Mouse (Mus musculus) mouse embryonic stem cell (cell line): ENCODE results near the gene Cobl.

Source experiments
- in situ Hi-C, 2 experiments: fragments of 300-500 bp; cut with MboI; formaldehyde crosslinking; loops; 1 replicate in 1 of 2; 3 replicates in 1 of 2; pipeline ENCODE4 v1.14.3; 2019 to 2020; ENCODE audit warnings: low sequenced_read_pairs in 2 of 2, low pct_unique_long_range_greater_than_20kb in 1 of 2, mixed read lengths in 1 of 2; ENCODE audit not compliant: unreplicated experiment in 1 of 2

Gene Cobl

DNA sequence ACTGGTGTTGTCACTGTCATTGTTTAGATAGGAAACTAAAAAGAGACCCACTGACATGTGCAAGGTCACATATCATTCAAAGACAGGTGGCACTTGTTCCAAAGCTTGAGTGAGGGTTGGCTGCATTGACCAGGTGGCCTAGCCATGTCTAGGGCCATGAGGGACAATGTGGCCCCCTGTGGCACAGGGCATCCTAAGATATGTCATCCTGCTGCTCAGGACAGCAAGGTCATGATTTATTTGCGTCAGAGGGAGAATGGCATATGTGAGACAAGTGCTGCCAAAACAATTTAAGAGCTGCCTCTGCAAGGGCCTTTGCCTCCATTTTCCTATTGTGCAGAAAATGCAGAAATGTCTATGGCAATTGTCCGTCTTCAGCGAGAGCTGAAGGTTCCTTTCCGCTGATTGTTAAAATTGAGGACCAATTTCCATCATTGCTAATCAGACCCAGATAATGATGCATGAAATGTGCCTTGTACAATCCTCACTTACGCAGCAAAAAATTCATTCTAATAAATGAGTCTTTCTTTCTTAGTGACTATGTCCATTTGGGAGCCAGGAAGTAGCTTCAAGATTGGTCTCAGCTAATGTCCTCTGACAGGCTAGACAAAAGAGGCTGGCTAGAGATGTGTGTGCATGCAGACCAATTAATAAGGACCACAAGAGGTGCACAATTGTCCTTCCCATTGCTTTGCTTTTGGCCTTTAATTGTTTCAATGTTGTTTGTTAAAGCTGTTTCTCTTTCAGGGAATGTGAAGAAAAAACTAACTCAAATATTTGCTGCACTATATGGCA is 207.2 kb downstream of the Cobl start:
- in situ Hi-C loops, result no loop called here

DNA sequence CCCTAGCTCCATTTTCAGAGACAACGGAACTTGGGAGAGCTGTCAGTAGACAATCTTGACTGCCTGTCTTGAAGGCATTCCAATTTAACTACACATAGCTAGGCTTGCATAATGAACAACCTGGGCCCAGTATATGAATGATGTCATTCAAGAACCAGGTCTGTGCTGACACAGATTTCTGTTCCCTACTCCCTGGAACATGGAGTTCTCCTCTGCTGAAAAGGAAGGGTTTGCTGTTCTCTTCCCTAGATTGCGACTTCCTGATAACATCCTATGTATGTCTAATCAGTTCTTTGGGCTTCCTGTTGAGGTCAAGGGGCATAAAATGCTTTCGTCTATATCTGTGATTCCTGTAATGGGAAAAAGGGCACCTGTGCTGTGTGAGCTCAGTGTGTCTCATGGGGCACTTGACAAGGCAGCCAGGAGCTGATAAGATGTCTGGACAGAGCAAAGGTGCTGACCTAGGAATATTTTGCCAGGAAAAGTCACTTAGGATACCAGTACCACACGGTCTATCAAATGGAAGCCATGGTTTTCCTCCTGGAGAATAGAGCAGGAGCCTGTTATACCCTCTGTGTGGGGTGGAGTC is 219.3 kb downstream of the Cobl start:
- in situ Hi-C loops, result loop anchor here in 1 of 2 experiments (25.0 kb wide), 1 partner anchor 292 kb away; no protein-coding TSS in a partner anchor

DNA sequence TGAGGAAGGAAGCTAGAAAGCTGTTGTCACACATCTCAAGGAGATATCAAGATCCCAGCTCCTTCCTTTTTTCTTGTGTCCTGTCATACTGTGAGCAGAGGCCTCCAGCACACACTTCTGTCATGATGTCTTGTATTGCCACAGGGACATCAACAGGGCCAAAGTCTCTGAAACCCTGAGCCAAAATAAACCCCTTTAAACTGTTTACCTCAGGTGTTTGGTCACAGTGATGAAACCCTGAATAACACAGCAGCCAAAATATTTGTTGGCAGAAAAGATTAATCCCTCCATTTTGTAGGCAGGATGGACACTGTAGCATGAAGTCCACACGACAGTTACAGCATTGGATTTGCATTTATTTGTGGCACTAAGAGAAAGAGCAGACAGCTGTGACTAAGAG is 228.4 kb downstream of the Cobl start:
- in situ Hi-C loops, result loop anchor here in 1 of 2 experiments (25.0 kb wide), 1 partner anchor 301 kb away; no protein-coding TSS in a partner anchor

DNA sequence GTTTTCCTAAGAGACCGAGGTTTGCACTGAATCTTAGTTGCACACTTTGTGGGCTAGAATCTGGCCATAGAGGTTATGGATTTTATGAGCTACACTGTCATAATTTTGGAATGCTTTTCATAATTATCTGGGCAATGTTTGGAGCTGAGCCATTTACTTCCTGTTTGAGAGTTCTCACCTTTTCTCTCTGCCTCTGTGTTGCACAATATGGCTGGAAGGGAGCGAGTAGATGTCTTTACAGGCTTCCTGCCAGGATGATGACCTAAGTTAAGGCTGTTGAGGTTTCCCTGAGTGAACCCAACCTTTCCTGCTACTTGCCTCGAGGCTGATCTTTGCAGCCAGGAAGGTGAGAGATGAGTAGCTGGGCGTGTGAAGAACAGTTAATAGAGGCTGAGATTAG is 229.9 kb downstream of the Cobl start:
- in situ Hi-C loops, result loop anchor here in 1 of 2 experiments (25.0 kb wide), 1 partner anchor 302 kb away; no protein-coding TSS in a partner anchor

DNA sequence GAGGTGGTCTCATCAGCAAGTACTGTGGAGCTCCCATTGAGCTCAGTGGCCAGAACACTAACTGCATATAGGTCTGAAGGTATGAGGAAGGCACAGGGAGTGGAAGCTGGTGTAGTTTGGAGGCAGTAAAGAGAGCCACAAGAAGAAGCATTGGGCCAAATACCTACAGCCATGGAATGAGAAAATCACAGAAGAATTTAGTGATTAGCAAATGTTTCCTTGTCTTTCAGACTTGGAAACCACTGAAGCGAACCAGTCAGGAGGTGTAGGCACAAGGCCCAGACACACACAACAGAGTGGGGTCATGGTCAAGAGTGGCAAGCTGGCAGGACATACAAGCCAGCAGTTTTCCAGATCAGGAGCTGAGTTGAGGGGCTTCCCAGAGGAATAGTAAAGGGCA is 230.6 kb downstream of the Cobl start:
- in situ Hi-C loops, result loop anchor here in 1 of 2 experiments (25.0 kb wide), 1 partner anchor 303 kb away; no protein-coding TSS in a partner anchor

DNA sequence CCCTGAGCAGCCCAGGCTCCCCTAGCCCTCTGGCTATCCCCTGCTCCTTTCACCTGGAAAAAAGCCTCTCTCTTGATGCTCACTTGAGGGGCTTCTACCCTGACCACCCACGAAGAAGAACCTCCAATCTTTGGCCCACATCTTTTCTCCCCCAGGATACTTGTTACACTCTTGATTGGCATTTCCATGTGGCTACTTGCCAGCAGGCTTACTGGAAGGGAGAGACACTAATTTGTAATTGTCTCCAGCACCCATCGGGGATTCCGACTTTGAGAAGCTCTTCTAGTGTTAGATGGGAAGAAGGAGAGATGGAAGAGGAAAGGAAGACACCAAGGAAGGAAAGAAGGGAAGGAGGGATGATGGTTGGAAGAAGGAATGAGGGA is 232.0 kb downstream of the Cobl start:
- in situ Hi-C loops, result loop anchor here in 1 of 2 experiments (25.0 kb wide), 1 partner anchor 305 kb away; no protein-coding TSS in a partner anchor

DNA sequence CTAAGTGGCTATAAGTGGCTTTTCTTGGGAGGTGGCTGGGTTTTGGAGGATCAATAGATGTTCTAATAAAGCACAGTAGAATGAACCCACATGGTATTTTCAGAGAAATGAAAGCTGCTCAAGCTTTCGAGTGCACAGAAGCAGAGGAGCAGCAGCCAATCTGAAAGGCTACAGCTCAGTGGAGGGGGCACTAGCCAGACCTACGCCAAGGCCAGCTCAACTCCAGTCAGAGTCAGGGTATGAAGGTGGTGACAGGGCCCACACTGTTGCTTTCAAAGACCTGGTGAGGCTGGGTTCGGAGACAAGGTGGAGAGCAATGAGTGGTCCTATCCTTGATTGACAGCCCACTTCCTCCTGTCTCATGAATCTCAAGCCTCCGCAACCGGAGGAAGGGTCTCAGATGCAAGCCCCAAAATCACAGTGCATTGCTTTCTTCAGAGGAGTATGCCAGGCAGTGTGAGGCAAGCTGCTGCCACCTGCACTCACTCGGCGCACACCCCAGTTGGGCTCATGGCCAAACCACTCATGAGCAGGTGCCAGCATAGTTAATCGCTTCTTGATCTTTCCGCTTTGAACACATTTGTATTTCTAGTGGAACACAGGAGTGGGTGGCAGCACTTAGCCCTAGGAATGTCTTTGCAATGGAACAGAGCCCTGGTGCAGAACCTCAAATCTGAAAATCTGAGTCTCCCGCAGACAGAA is 232.6 kb downstream of the Cobl start:
- in situ Hi-C loops, result loop anchor here in 1 of 2 experiments (25.0 kb wide), 1 partner anchor 305 kb away; no protein-coding TSS in a partner anchor

DNA sequence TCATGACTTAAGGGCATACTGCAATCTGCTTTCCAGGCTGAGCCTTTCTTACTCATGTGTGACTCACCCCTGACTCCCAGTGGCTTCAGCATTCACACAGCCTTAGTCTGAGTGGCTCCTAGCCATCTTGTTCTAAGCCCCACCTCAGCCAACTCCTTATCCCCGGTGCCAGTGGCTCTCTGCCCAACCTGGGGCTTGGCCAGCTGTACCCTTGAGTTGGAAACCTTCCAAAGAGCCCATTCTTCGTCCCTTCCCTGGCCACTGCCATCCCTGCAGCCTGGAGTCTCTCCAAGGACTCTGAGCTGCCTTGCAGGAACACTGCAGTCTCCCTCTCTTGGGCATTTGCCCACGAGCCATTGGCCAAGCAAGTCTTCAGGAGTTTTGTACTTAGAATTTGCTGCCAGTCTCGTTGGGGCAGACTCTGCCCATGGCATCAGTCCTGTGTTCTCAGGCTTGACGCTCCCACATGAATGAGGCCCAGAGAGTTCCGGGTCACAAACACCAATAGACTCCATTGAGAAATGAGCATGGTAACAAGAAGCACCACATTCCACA is 233.2 kb downstream of the Cobl start:
- in situ Hi-C loops, result loop anchor here in 1 of 2 experiments (25.0 kb wide), 1 partner anchor 306 kb away; no protein-coding TSS in a partner anchor

DNA sequence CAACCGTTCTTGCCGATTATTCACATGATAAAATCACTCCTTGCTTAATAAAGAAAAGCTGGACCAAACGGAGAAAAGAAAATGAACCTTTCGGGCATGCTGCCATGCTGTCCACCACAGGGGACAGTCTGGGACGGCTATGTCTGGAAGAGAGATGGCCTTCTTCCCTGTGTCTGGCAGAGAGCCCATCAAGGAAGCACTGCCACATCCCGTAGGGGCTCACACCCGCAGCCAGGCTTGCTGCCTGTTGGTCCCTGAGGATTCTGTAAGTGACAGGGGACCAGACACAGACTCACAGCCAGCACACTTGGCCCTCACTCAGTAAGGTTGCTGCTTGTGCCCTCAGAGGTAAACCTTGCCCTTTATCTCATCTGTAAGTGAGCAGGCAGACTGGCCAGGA is 235.3 kb downstream of the Cobl start:
- in situ Hi-C loops, result loop anchor here in 1 of 2 experiments (25.0 kb wide), 1 partner anchor 308 kb away; no protein-coding TSS in a partner anchor

DNA sequence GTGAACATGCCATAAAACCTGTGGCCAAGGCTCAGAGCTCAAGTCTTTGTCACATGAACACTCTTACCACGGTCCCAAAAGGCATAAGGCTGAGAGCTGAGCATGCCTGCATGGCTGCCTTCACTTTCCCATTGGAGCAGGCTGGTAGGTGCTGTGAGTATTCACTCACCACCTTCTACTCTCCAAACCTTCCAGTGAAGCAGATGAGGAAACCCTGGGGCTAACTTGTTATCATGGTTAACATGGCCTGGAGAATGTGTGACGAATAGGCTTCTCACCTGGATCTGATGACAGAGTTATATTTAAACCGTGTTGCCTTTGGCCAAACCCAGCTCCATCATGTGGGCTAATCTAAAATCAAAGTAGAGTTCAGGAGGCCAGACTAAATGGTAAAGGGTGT is 237.4 kb downstream of the Cobl start:
- in situ Hi-C loops, result loop anchor here in 1 of 2 experiments (25.0 kb wide), 1 partner anchor 310 kb away; no protein-coding TSS in a partner anchor

DNA sequence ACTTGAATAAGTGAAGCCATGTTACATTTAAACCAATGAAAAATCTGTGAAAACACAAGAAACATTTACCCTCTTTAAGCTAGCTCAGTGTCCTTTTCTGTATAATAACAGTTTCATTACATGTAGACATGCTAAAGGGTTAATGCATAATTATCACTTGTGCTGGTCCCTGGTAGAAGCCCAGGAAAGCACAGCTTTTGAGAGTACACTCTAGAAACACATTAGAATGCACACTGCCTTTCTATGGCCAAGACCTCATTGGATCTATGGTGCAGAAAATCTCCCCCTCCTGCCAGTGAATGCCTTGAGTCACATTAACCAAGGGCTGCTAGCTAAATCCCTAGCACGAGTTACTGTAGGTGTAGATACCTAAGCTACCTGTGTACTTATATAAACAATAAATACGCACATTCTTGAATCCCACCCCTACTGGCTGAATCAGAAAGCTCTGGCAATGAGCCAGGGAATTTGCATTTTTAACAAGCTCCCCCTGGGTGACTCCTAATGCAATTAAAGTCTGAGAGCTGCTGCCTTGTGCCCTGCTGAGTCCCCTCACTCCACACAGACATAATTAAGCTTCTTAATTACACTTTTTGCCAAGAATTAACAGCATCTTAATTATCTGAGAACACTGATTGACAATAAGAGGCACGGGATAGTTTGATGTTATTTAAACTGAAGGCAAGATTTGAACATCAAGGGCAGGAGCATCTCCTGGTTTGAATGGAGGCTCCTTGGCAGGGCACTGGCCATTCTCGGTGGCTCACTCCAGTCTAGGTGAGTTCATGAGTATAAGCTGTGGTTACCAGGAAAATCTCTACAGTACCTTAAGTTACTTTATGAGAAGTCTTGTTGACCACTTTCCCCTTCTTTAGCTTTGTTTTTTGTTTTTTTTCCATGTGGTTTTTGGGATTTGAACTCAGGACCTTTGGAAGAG is 244.9 kb downstream of the Cobl start:
- in situ Hi-C loops, result no loop called here

DNA sequence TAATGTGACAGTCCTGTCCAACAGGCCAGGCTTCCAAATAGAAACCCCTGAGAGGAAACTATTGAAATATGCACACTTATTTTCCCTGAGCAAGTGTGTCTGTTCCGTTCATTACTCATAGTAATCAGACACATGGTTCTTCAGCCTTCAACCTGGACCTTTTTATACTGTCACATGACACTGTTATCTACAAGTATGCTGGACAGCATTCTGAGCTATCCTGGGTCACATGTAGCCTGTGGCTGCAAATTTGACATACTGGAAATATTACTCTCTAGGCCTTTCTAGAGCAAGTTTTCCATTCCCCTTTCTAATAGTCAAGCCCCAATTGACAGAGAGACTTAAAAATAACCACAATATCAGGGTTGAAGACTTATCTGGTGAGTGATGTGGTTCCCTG is 247.9 kb downstream of the Cobl start:
- in situ Hi-C loops, result no loop called here

DNA sequence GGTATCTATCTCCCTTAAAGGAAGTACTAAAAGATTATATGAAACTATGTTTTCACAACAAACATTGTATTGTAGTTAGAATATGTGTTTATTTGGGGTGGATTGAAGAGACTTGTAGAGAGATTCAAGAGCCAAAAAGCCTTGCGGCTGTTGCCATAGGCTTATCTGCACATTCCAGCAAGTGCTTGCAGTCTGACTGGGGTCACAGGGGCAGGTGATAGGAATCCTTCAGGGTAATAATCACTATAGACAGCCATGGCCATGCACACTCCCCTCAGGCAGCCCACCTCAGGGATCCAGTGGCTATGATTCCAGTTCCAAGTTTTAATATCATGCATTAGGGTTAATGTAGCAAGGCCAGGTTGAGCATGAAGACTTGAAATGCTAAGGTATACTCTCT is 249.2 kb downstream of the Cobl start:
- in situ Hi-C loops, result no loop called here

DNA sequence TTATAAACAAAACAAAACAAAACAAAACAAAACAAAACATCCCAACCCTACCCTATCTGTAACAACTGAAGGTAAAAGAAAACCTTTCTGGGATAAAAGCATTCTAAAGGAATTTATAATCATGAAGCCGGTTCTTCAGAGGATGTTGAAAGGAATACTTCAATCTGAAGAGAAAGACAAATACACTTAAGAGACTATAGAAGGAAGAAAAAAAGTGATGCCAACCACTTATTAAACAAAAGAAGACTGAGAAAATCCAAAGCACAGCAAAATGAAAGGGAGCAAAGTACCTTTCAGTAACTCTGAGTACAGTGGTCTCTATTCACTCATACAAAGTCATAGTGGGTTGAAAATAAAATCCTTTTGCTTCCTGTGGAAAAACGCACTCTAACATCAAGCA is 256.2 kb downstream of the Cobl start:
- in situ Hi-C loops, result no loop called here

DNA sequence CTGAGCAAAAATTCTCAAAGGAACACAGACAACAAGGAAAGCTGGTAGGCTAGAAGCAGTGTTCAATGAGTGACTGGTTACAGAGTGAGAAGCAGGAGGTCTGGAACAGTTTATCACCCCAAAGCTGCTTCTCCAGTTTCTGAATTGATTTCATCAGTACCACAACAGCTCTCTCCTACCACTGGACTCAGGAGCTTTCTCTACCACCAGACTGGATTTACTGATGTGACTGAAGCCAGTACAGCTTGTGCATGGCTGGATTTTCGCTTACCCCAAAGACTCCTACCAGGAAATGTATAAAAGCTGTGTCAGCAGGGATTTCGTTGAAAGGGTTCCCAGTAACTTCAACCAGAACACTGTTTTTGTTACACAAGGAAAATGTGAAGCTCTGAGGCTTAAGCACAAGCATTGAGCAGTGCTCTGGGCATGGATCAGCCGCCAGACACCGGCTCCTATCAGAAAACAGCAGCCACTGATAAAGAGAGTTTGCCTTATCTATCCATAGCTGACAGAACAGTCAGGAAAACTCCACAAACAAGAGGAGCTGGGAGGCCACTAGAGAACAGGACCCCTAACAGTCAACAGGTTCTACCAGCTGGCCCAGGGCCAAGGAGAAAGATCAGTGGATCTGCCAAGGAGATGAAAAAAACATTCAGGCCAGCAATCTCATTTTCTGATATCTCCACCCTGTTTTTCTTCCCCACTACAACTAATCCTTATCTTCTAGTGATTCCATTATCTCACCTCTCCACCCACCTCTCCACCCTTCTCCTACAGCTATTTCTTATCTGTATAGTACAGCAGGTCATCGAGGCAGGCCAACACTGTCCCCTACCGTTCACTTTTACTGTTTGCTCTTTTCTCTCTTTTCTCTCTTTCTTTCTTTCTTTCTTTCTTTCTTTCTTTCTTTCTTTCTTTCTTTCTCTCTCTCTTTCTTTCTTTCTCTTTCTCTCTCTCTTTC is 259.3 kb downstream of the Cobl start:
- in situ Hi-C loops, result no loop called here

DNA sequence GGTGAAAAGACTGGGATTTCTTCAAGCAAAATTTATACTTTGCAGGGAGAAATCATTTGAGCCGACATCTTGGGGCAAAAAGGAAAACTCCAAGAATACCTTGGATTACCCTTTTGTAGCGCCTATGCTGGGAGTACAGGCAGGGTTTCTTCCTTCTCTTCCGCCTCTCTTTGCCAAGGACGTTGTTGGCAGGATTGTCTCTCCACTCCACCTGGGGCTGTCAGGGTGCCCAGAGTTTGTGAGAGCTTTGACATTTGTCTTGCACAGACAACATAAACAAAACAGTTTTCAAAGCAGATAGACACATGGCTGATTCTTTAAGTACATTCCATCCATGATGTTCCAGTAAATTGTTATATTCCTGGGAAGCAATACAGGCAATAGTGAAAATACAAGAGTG is 265.3 kb downstream of the Cobl start:
- in situ Hi-C loops, result no loop called here
